8 mouse cellular contexts compared by ENCODE assay signal in genomic region chr1:86313772-86314125, GRCm38 (mm10). TPM values are rescaled to one million over a fixed set of nuclear protein-coding genes. Genes with fewer than 3 reads are reported as not detected.
DNase-seq lines count a peak whose midpoint lies in the region; ATAC-seq lines count a peak whose summit lies in the region.

No protein-coding gene starts in this region.

- H3K36me3 ChIP-seq in heart, embryonic 10.5 days = no peaks in the 10 kb centered on the region
- H3K36me3 ChIP-seq in embryonic facial prominence, embryonic 11.5 days (replicated peaks; ENCODE audit: control insufficient read depth, insufficient read depth, low read depth, low read length) = no peaks in the 10 kb centered on the region
- no peaks in the 10 kb centered on the region for H3K36me3 ChIP-seq in splenic B cell, adult 2 months (ENCODE audit: control insufficient read depth, insufficient read depth, low read length, poor library complexity, severe bottlenecking)

- WGBS in heart, embryonic 10.5 days = 24% methylated on average over 15 of the region's 15 CpGs
- WGBS in embryonic facial prominence, embryonic 11.5 days = 21% methylated on average over 15 of the region's 15 CpGs

- H3K9me3 ChIP-seq in heart, embryonic 10.5 days = no peaks in the 10 kb centered on the region
- H3K9me3 ChIP-seq in embryonic facial prominence, embryonic 11.5 days (replicated peaks; ENCODE audit: control insufficient read depth, low read length) = no peaks in the 10 kb centered on the region

- no peak overlapping the region for H3K9ac ChIP-seq in embryonic facial prominence, embryonic 11.5 days (replicated peaks; ENCODE audit: low read length)

- no peak for ATAC-seq in embryonic facial prominence, embryonic 11.5 days (replicated peaks; ENCODE audit: insufficient number of reproducible peaks, low FRiP score, low TSS enrichment, low read depth)

- H3K4me3 ChIP-seq in heart, embryonic 10.5 days = peak overlapping the region; percentile 18; the same call in 1 of the 2 replicates
- H3K4me3 ChIP-seq in embryonic facial prominence, embryonic 11.5 days (ENCODE audit: low read depth, low read length) = no peak overlapping the region

- no peak overlapping the region for H3K4me2 ChIP-seq in embryonic facial prominence, embryonic 11.5 days (ENCODE audit: low read depth, low read length)

- intact Hi-C loops in heart, postnatal 25 days (cut with DNase I) = no loop called here

- DNase-seq in heart, embryonic 10.5 days (ENCODE audit: low spot score) = no peak
- no peak for DNase-seq in heart, postnatal 25 days (ENCODE audit: low spot score)
- peak; percentile 46 for DNase-seq in ES-CJ7 (ENCODE audit: low read depth, low spot score)
- DNase-seq in embryonic facial prominence, embryonic 11.5 days (ENCODE audit: low spot score) = peak; percentile 31
- DNase-seq in kidney, postnatal 10 days = peak; percentile 75
- DNase-seq in splenic B cell, adult 2 months (ENCODE audit: low read depth, low spot score) = peak; percentile 62
- DNase-seq in right cerebral cortex, postnatal 36 days (ENCODE audit: low spot score in 2 of 2) = no peak
- no peak for DNase-seq in frontal cortex, postnatal 36 days (ENCODE audit: low spot score in 2 of 2)

- no peak overlapping the region; the same call in 1 of the 2 replicates for H3K27ac ChIP-seq in heart, embryonic 10.5 days
- H3K27ac ChIP-seq in embryonic facial prominence, embryonic 11.5 days (replicated peaks; ENCODE audit: low read depth, low read length) = no peak overlapping the region

- peaks cover 15% of the 10 kb centered on the region; the same call in 1 of the 2 replicates for H3K27me3 ChIP-seq in heart, embryonic 10.5 days (ENCODE audit: insufficient read depth, poor library complexity, severe bottlenecking)
- no peaks in the 10 kb centered on the region for H3K27me3 ChIP-seq in embryonic facial prominence, embryonic 11.5 days (ENCODE audit: control insufficient read depth, insufficient read depth, low read length)
- no peaks in the 10 kb centered on the region for H3K27me3 ChIP-seq in splenic B cell, adult 2 months (ENCODE audit: control insufficient read depth, insufficient read depth, low read length, poor library complexity, severe bottlenecking)

- H3K4me1 ChIP-seq in heart, embryonic 10.5 days = peaks cover 18% of the 10 kb centered on the region; the same call in 1 of the 2 replicates
- no peaks in the 10 kb centered on the region for H3K4me1 ChIP-seq in embryonic facial prominence, embryonic 11.5 days (ENCODE audit: control insufficient read depth, insufficient read depth, low read length)

RNA-seq across cellular contexts. Expression of gene B3gnt7, which starts 11.1 kb away (rescaled TPM):
- 6.6 and 8.1 TPM in 2 replicates for polyA plus RNA-seq in heart, embryonic 10.5 days (2016; fragmentation: Nextera tagmentation; extraction: Ambion mirVana)
- under 1 TPM; 0.21 to 0.28 TPM for total RNA-seq in heart, postnatal 25 days (2021)
- polyA plus RNA-seq in embryonic facial prominence, embryonic 11.5 days (2014; fragmentation: Nextera tagmentation; extraction: Ambion mirVana) = 5.1 and 6.1 TPM in 2 replicates

RNA-seq across cellular contexts. Expression of gene Ncl, which starts 45.5 kb away (rescaled TPM):
- 345 and 518 TPM in 2 replicates for polyA plus RNA-seq in heart, embryonic 10.5 days (2016; fragmentation: Nextera tagmentation; extraction: Ambion mirVana)
- 100 to 1,000 TPM; 102 to 113 TPM for total RNA-seq in heart, postnatal 25 days (2021)
- 391 and 429 TPM in 2 replicates for polyA plus RNA-seq in embryonic facial prominence, embryonic 11.5 days (2014; fragmentation: Nextera tagmentation; extraction: Ambion mirVana)

Comparison
In these comparisons a context has a peak if more than half of its experiments do, and no peak if none do; other contexts are left out.
1. DNase-seq: peak in ES-CJ7 (single experiment), embryonic facial prominence, embryonic 11.5 days (single experiment), kidney, postnatal 10 days (single experiment) and splenic B cell, adult 2 months (single experiment); none in heart, embryonic 10.5 days (single experiment), heart, postnatal 25 days (single experiment), right cerebral cortex, postnatal 36 days (0 of 2) and frontal cortex, postnatal 36 days (0 of 2).